Mouse (Mus musculus): Measurements from ENCODE around the gene Macrod2.
A peak's percentile ranks its signal among the peaks of the same experiment; 100 is the strongest.

Gene Macrod2

GRCm38 (mm10) chr2:140819391-140820120, 424.4 kb downstream of the Macrod2 start:
- no peak for DNase-seq

- DNase-seq, result no peak
Measured at GRCm38 (mm10) chr2:140822378-140822777, 427.3 kb downstream of the Macrod2 start.

GRCm38 (mm10) chr2:140826241-140826640, 431.1 kb downstream of the Macrod2 start:
- no peak for DNase-seq

GRCm38 (mm10) chr2:140828859-140829258, 433.8 kb downstream of the Macrod2 start:
- no peak for DNase-seq

- no peak for DNase-seq
Measured at GRCm38 (mm10) chr2:140830086-140830485, 435.0 kb downstream of the Macrod2 start.

- DNase-seq, result no peak
Measured at GRCm38 (mm10) chr2:140839371-140839770, 444.3 kb downstream of the Macrod2 start.

- DNase-seq, result peak; percentile 78 to 81
Measured at GRCm38 (mm10) chr2:140839880-140840279, 444.8 kb downstream of the Macrod2 start.

- no peak for DNase-seq
Measured at GRCm38 (mm10) chr2:140844030-140844429, 448.9 kb downstream of the Macrod2 start.

GRCm38 (mm10) chr2:140847817-140848428, 452.8 kb downstream of the Macrod2 start:
- DNase-seq, result no peak

- no peak for DNase-seq
Measured at GRCm38 (mm10) chr2:140853538-140853937, 458.4 kb downstream of the Macrod2 start.

- DNase-seq, result no peak
Measured at GRCm38 (mm10) chr2:140861356-140861755, 466.2 kb downstream of the Macrod2 start.

- no peak for DNase-seq
Measured at GRCm38 (mm10) chr2:140862736-140863135, 467.6 kb downstream of the Macrod2 start.

GRCm38 (mm10) chr2:140865636-140866035, 470.5 kb downstream of the Macrod2 start:
- no peak for DNase-seq

GRCm38 (mm10) chr2:140867116-140867515, 472.0 kb downstream of the Macrod2 start:
- no peak for DNase-seq

GRCm38 (mm10) chr2:140885176-140885575, 490.1 kb downstream of the Macrod2 start:
- no peak for DNase-seq

- DNase-seq, result no peak
Measured at GRCm38 (mm10) chr2:140890683-140891082, 495.6 kb downstream of the Macrod2 start.

GRCm38 (mm10) chr2:140896396-140897082, 501.4 kb downstream of the Macrod2 start:
- no peak for DNase-seq

- DNase-seq, result no peak
Measured at GRCm38 (mm10) chr2:140898408-140898985, 503.4 kb downstream of the Macrod2 start.

GRCm38 (mm10) chr2:140905331-140905730, 510.2 kb downstream of the Macrod2 start:
- DNase-seq, result no peak

- no peak for DNase-seq
Measured at GRCm38 (mm10) chr2:140906123-140906522, 511.0 kb downstream of the Macrod2 start.

GRCm38 (mm10) chr2:140911463-140911862, 516.4 kb downstream of the Macrod2 start:
- DNase-seq, result no peak

- no peak for DNase-seq
Measured at GRCm38 (mm10) chr2:140912179-140912578, 517.1 kb downstream of the Macrod2 start.

GRCm38 (mm10) chr2:140912931-140913330, 517.8 kb downstream of the Macrod2 start:
- DNase-seq, result no peak

Data from lung, postnatal 4 days (tissue).